Mouse (Mus musculus): ENCODE measurements around the gene Ank. TPM values are rescaled to one million over a fixed set of nuclear protein-coding genes. Genes with fewer than 3 reads are reported as not detected.

Gene Ank
- total and polyA plus RNA-seq, 2 experiments from 2014 or later, result 15.8 to 28.4 TPM

DNA sequence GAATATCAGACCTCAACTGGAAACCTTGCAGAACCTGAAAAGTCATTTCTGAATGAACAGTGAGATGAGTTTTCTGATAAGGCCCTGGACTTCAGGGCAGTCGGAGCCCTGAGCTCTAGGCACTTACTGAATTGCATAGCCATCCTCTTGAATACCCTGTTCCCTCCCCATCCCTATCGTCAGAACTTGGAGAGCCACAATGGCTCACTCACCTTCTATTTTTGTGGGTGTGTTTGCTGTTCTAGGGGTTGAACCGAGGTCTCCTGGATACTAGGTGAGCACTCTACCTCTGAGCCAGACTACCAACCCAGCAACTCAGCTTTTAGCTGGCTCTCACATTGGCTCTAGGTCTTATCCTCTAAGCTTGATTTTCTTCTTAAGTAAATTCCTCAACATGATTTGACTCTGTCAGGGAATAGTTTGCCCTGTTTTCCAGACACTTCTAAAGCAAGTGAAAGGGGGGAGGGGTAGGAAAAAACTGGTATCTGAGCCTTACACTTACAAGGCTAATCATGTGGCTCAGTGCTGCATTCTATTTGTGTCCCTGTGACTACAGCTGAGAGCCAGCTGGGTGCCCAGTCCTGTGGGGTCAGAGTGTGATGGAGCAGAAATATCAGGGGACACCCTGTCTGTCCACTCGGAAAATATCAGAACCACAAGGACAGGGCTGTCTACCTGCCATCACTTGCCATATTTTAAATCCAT, 71.2 kb downstream of the Ank start:
- Histone ChIP-seq H3K27me3 (ENCODE audit: insufficient read depth, low read length) (no peaks in the 10 kb centered on the region), H3K27ac (ENCODE audit: low read depth, low read length) (no peak overlapping the region), H3K9ac (replicated peaks; ENCODE audit: low read length, poor library complexity, severe bottlenecking) (no peak overlapping the region), H3K4me1 (ENCODE audit: insufficient read depth, low read length) (no peaks in the 10 kb centered on the region), H3K4me2 (ENCODE audit: low read depth, low read length, poor library complexity, severe bottlenecking) (no peak overlapping the region), H3K36me3 (ENCODE audit: insufficient read depth, low read length) (no peaks in the 10 kb centered on the region), H3K4me3 (ENCODE audit: low read depth, low read length) (no peak overlapping the region), H3K9me3 (ENCODE audit: low read length) (no peaks in the 10 kb centered on the region)
- ATAC-seq (ENCODE audit: low FRiP score), result no peak
- TF ChIP-seq CTCF (IDR thresholded peaks at IDR 0.05), result no peak
- no peak for DNase-seq (ENCODE audit: low spot score)
- WGBS, result 74% methylated on average over 4 of the region's 4 CpGs

DNA sequence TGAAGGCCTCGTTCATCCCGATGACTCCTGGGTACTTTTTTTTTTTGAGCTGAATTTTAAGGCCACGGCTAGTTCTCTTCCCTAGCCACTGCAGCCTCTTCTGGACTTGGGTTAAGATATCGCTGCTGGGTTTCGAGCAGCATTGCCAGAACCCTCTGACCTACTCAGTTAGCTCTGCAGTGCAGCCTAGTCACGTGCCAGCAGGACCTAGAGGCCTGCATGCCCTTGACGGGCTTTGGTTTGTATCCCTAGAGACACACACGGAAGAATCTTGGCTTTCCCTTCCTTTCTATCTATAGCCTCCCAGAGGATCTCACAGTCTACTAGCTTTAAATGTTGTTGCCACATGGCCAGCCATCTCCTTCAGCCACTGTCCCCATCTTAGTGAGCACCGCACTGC, 73.3 kb downstream of the Ank start:
- no peak for ATAC-seq (ENCODE audit: low FRiP score)
- no peak for TF ChIP-seq CTCF (IDR thresholded peaks at IDR 0.05)
- Histone ChIP-seq H3K9ac (replicated peaks; ENCODE audit: low read length, poor library complexity, severe bottlenecking) (no peak overlapping the region), H3K27me3 (ENCODE audit: insufficient read depth, low read length) (no peaks in the 10 kb centered on the region), H3K36me3 (ENCODE audit: insufficient read depth, low read length) (no peaks in the 10 kb centered on the region), H3K4me2 (ENCODE audit: low read depth, low read length, poor library complexity, severe bottlenecking) (no peak overlapping the region), H3K4me3 (ENCODE audit: low read depth, low read length) (no peak overlapping the region), H3K9me3 (ENCODE audit: low read length) (no peaks in the 10 kb centered on the region), H3K4me1 (ENCODE audit: insufficient read depth, low read length) (no peaks in the 10 kb centered on the region), H3K27ac (ENCODE audit: low read depth, low read length) (no peak overlapping the region)
- no peak for DNase-seq (ENCODE audit: low spot score)
- WGBS, result 89% methylated on average over 9 of the region's 9 CpGs

DNA sequence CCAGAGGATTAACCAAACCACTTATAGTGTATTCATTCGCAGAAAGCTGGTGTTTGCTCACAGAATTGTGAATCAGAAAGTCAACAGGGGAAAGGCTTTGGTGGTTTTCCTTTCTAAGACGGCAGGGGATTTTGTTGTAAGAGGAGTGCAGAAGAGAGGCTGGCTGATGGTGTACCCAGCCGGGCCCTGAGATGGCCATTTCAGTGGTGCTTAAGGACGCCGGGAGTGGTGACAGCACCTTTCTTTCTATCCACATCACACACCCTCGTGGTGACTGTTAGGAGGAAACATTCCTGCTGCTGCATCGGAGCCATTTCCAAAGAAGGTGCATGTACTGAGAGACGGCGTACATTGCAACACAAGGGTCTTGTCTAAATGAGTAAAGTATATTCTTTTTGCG, 78.7 kb downstream of the Ank start:
- H3K4me3 ChIP-seq (ENCODE audit: low read depth, low read length), result no peak overlapping the region
- no peaks in the 10 kb centered on the region for H3K4me1 ChIP-seq (ENCODE audit: insufficient read depth, low read length)
- no peak overlapping the region for H3K27ac ChIP-seq (ENCODE audit: low read depth, low read length)
- no peak for TF ChIP-seq CTCF (IDR thresholded peaks at IDR 0.05)
- no peaks in the 10 kb centered on the region for H3K36me3 ChIP-seq (ENCODE audit: insufficient read depth, low read length)
- H3K27me3 ChIP-seq (ENCODE audit: insufficient read depth, low read length), result no peaks in the 10 kb centered on the region
- H3K9ac ChIP-seq (replicated peaks; ENCODE audit: low read length, poor library complexity, severe bottlenecking), result no peak overlapping the region
- DNase-seq (ENCODE audit: low spot score), result no peak
- no peak overlapping the region for H3K4me2 ChIP-seq (ENCODE audit: low read depth, low read length, poor library complexity, severe bottlenecking)
- no peaks in the 10 kb centered on the region for H3K9me3 ChIP-seq (ENCODE audit: low read length)
- no peak for ATAC-seq (ENCODE audit: low FRiP score)
- WGBS, result 86% methylated on average over 10 of the region's 10 CpGs

DNA sequence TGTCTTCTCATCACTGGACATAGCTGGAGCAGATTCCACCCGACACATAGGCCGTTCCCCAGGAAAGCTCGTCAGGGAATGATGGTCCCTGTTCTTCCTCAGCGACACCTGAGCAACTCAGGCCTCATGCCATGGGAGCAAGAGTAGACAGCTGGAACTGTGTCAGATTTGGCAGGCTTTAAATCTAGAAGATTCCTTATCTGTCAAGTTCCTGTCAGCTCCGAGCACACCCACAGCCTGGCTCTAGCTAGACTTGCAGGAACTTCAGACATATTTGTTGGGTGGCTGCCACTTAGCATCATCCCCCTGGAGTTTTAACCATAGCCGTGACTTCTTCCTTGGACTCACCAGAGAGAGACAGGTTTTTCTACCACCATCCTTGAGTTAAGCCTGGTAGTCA, 81.6 kb downstream of the Ank start:
- ATAC-seq (ENCODE audit: low FRiP score) (no peak), DNase-seq (ENCODE audit: low spot score) (no peak)
- Histone ChIP-seq H3K4me3 (ENCODE audit: low read depth, low read length) (no peak overlapping the region), H3K27me3 (ENCODE audit: insufficient read depth, low read length) (no peaks in the 10 kb centered on the region), H3K27ac (ENCODE audit: low read depth, low read length) (no peak overlapping the region), H3K4me1 (ENCODE audit: insufficient read depth, low read length) (no peaks in the 10 kb centered on the region), H3K36me3 (ENCODE audit: insufficient read depth, low read length) (no peaks in the 10 kb centered on the region), H3K9ac (replicated peaks; ENCODE audit: low read length, poor library complexity, severe bottlenecking) (no peak overlapping the region), H3K4me2 (ENCODE audit: low read depth, low read length, poor library complexity, severe bottlenecking) (no peak overlapping the region), H3K9me3 (ENCODE audit: low read length) (no peaks in the 10 kb centered on the region)
- no peak for TF ChIP-seq CTCF (IDR thresholded peaks at IDR 0.05)
- 94% methylated on average over 6 of the region's 6 CpGs for WGBS

DNA sequence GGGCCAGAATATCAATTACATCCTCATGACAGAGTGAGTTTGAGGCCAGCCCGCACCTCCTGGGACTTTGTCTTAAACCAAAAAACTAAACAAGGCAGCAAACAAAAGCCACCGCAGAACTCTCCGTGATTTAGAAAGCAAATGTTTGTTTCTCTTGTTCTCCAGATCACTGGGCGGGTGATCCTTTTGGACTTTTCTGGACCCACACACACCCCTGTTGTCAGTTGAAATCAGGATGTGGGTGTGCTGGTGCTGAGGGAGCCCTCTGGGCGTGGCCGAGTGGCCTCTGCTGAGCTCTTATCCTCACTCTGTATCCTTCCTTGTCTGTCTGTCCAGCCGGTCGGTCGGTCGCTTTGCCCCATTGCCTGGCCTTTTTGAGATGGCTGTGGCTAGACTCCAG, 82.6 kb downstream of the Ank start:
- no peak for DNase-seq (ENCODE audit: low spot score)
- no peak overlapping the region for H3K9ac ChIP-seq (replicated peaks; ENCODE audit: low read length, poor library complexity, severe bottlenecking)

DNA sequence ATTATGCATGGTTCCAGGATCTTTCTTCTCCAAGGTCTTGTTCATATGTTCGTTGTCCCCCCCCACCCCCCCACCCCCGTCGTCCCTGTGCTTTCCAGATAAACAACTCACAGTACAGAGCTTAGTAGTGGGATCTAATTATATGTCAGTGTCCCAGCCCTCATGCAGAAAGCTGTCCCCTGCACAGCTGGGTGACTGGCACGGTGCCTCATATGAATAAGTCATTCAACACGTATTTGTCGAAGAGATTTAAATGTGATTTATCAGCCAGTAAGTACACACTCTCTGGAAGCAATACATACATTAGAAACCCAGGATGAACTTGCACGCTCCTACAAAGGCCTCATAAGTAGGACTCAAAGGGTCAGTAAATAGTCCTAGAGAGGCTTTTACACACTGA, 83.4 kb downstream of the Ank start:
- H3K36me3 ChIP-seq (ENCODE audit: insufficient read depth, low read length), result peaks cover 3% of the 10 kb centered on the region; the same call in 1 of the 2 replicates
- no peaks in the 10 kb centered on the region for H3K9me3 ChIP-seq (ENCODE audit: low read length)
- H3K27ac ChIP-seq (ENCODE audit: low read depth, low read length), result no peak overlapping the region
- H3K9ac ChIP-seq (replicated peaks; ENCODE audit: low read length, poor library complexity, severe bottlenecking), result no peak overlapping the region
- TF ChIP-seq CTCF (IDR thresholded peaks at IDR 0.05), result no peak
- DNase-seq (ENCODE audit: low spot score), result no peak
- no peak overlapping the region for H3K4me3 ChIP-seq (ENCODE audit: low read depth, low read length)
- WGBS, result 43% methylated on average over 7 of the region's 7 CpGs
- no peak overlapping the region for H3K4me2 ChIP-seq (ENCODE audit: low read depth, low read length, poor library complexity, severe bottlenecking)
- H3K27me3 ChIP-seq (ENCODE audit: insufficient read depth, low read length), result no peaks in the 10 kb centered on the region
- ATAC-seq (ENCODE audit: low FRiP score), result no peak
- no peaks in the 10 kb centered on the region for H3K4me1 ChIP-seq (ENCODE audit: insufficient read depth, low read length)

More for the DNA sequence above, 82.6 kb downstream of the Ank start:
- TF ChIP-seq CTCF (IDR thresholded peaks at IDR 0.05), result no peak
- no peaks in the 10 kb centered on the region for H3K9me3 ChIP-seq (ENCODE audit: low read length)
- 86% methylated on average over 10 of the region's 10 CpGs for WGBS
- no peak overlapping the region for H3K27ac ChIP-seq (ENCODE audit: low read depth, low read length)
- ATAC-seq (ENCODE audit: low FRiP score), result no peak
- no peaks in the 10 kb centered on the region for H3K4me1 ChIP-seq (ENCODE audit: insufficient read depth, low read length)
- no peak overlapping the region for H3K4me2 ChIP-seq (ENCODE audit: low read depth, low read length, poor library complexity, severe bottlenecking)
- no peak overlapping the region for H3K4me3 ChIP-seq (ENCODE audit: low read depth, low read length)
- no peaks in the 10 kb centered on the region for H3K36me3 ChIP-seq (ENCODE audit: insufficient read depth, low read length)
- H3K27me3 ChIP-seq (ENCODE audit: insufficient read depth, low read length), result no peaks in the 10 kb centered on the region
